Mouse (Mus musculus) right cerebral cortex, postnatal 14 days (tissue): ENCODE measurements at regions not wholly inside any gene's neighbourhood (a gene's known extent, or its start where the extent isn't known, plus 50 kb on each side); places are given as distances from the start of the nearest gene placed in this dataset.
A peak's percentile ranks its signal among the peaks of the same experiment; 100 is the strongest.

Experiments
- DNase-seq: peaks from one replicate; pipeline ENCODE4 v3.0.0; 2022

GRCm38 (mm10) chr1:10771793-10772192 lies 642.1 kb upstream of the A830018L16Rik start:
- no peak for DNase-seq

DNA sequence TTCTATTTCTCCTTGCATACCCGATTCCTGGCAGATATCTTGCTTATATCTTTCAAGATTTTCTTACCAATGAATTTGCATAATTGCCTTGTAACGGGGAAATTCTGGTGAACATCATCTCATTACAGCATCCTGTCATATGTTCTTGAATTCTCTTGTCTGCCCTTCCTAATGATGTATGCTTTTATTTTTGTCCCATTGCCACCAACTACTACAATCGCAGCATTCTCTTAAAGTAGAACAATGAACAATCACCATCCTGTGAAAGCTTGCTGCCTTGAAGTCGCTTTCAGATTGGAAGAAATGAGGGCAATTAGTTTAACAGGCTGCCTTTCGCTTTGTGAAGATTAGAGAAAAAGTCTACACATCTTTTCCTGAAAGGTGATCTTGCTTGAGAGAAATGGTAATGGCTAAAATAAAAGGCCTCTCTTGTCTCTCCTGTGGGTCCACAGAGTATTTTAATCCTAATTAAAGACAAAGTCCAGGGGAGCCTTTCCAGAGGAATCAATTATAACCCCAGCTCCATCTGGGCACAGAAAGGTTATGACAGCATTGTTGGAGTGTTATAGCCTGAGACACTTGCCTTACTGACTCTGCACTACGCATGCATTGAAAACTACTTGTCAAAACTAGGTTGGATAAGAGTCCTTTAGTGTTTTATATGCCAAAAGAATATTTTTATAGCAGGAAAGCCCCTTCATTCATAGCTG lies 619.7 kb upstream of the A830018L16Rik start:
- DNase-seq = no peak

- DNase-seq = peak; percentile 19
Measured at GRCm38 (mm10) chr1:10835653-10836415, 578.1 kb upstream of the A830018L16Rik start.

- peak; percentile 9 for DNase-seq
Measured at GRCm38 (mm10) chr1:10837180-10837579, 576.7 kb upstream of the A830018L16Rik start.

DNA sequence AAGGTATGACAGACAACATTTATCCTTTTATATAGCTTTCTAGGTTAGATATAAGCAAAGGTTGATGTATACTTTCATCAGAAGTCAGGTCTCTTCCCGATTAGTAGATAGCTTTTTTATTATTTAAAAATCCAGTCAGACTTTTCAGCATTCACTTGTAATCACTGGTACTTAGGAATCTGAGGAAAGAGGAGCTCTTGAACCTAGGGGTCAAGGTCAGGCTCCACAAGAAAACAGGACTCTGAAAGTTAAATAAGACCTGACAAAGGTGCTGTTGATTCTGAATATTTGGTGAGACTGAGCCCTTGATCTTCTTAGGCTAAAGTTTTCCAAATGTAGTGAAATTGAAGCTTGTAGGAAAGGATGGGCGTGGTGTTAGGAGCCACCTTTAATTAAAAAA lies 561.0 kb upstream of the A830018L16Rik start:
- no peak for DNase-seq

DNA sequence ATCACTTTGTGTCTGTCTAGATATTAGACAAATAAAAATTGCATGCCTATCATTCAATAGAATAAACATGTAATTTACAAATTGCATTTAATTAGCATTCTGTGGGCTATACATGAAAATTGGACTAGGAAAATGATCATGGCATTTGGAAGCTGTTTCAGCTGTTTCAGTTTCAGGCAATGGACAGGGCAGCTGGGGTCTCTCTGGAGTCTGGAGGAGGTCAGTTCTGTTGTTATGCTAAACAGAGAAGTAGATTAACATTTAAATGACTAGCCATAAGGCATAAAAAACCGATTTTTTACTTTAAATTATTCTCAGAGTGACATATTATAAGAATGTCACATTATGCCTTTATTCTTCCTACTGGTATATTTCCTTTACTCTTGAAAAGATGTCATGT lies 559.4 kb upstream of the A830018L16Rik start:
- DNase-seq = no peak

GRCm38 (mm10) chr1:10871163-10871853 lies 542.6 kb upstream of the A830018L16Rik start:
- DNase-seq = peak; percentile 44

- DNase-seq = no peak
Measured at GRCm38 (mm10) chr1:10872266-10872665, 541.6 kb upstream of the A830018L16Rik start.

GRCm38 (mm10) chr1:10872726-10873125 lies 541.2 kb upstream of the A830018L16Rik start:
- DNase-seq = no peak

DNA sequence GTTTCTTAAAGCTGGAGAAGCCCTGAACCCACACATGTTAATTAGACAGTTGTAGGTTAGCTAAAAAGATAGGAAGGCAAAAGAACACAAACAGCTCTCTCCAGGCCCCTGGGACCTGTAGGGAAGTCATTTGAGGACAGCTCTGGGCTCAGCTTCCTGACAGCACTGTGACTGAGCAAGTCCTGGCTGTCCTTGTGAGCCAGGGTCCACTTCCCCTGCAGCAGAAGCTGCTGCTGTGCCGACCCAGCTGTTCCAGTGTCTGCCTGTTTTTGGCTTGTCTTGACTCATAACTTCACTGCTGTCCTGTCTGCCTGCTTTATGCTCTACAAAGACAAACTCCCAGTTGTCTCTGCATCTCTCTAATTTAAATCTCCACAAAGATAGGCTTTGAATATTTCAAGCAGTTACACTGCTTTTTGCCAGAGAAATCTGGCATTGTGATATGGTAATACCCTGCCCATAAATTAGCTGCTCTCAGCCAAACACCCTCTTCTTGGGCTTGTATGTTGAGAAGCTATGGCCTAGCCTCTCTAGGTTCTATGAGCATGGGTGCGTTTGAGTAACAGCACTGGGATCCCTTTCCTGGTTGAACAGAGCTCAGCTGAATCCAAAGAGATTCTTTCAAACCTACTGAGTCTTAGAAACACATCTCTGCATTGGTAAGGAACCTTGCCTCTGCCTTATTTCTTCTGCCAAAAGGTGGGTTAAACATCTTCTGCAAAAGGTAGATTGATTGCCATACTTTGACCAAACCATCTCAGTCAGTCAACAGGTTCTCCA lies 536.3 kb upstream of the A830018L16Rik start:
- no peak for DNase-seq

DNA sequence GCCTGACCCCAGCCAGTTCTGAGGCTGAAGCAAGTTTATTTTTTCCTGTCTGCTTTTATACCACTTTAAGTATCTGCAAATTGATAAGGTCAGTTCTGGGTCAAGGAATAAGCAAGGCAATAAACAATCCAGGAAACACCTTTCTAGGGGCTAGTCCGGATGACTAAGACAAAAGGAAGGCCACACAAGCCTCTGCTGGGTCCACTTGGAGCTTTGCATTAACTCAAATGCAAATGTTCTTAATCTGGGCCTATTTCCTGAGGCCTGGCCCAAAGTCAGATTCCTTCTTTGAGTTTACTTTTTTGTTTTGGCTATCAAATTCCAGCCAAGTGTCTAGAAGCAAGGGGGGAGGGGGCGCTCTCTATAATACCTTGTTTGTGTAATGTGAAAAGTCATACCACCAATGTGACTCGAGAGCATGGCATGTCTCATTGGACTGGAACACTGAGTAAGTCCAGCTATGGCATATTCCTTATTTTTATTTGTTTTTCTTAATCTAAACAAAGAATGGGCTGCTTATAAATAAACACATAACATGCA lies 535.6 kb upstream of the A830018L16Rik start:
- no peak for DNase-seq

DNA sequence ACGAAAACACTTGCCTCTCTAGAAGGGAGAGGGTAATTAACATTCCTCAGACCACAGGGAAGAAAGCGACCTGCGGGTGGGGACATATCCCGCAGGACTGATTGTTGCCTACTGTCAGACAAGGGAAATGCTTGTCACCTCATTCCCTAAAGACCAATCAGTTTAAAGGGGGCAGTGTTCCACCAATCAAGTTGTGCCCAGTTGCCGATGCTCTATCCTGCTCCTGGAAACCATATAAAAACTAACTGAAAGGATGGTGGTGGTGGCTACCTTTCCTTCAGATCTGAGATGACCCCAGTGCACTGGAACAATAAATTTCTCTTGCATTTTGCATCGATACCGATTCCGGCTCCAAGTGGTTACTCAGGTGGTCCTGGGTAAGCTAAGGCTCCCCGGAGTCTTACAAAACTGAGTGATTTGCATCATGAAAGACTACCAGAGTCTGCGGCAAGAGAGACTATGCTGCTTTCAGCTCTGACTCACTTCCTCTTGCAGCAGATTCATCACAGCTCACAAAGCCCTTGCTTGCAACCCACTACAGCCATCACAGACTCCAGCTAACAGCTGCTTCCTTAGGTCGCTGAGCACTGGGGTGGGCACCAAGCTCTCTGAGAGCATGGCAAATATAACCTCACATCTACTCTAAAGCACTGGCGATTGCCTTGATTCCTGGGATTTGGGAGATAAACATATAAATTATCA lies 533.7 kb upstream of the A830018L16Rik start:
- DNase-seq = no peak

DNA sequence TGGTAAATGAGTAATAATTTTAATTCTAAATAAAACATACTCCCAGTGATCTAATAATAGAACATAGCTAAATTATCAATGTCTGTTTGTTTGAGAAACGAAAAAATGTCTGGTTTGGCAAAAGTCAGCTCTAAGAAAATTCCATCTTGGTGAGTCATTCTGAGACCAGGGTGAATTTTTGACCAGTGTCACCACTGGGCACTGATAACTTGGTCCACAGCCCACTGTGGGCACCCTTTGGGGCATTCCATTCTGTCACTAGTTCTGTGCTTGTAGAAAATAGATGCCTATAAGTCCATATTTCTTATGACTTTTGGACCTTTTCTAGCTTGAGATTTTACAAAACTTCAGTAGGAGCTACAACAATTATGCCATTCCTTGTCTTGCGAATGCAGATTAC lies 515.1 kb upstream of the A830018L16Rik start:
- no peak for DNase-seq

DNA sequence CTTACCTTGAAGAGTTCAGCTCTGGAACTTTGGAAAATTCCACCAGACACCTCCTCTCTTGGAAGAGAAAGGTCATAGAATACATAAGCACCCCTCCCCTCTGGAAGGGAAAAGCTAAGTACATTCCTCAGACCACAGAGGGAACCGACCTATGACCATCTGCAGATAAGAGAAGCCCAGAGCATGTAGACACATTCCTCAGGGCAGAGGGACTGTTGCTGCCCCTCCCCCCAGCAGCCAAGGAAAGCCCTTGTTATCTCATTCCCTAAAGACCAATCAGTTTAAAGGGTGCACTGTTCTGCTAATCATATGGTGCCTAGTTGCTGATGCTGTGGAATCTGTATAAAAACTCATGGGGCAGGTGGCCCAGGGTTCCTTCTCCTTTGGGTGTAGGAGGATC lies 511.2 kb upstream of the A830018L16Rik start:
- DNase-seq = no peak

- no peak for DNase-seq
Measured at GRCm38 (mm10) chr1:10919958-10920357, 493.9 kb upstream of the A830018L16Rik start.

DNA sequence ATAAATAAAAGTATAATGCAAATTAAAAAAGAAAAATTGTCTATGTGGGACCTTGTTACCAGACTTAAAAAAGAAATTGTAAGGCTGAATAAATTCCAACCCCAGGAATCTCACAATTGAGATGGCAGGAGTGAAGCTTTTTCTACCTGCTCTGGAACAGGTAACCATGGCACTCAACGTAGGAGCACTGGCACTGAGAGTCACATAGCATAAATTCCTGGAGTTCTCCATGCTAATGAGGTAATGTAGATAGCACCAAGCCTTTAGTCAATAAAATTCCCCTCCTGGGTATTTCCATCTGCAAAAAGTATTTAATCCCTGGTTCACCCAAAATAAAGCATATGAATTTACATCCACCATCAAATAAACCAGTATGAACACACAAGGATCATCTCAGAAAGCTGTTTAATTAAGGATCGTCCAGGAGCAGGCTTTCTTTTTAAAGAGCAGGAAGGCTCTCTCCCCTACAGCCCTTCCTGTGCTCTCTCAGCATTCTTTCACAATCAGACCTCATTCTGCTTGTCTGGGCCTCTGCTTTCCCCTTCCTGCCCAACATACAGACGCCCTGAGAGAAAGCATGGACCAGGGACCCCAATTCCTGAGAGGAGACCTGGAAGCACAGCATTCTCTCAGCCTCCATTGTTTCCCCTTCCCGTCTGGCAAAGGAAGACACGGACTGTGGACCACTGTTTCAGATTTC lies 481.4 kb upstream of the A830018L16Rik start:
- no peak for DNase-seq

- no peak for DNase-seq
Measured at GRCm38 (mm10) chr1:10933206-10933605, 480.7 kb upstream of the A830018L16Rik start.

GRCm38 (mm10) chr1:10938436-10938835 lies 475.5 kb upstream of the A830018L16Rik start:
- DNase-seq = no peak

GRCm38 (mm10) chr1:10940326-10940725 lies 473.6 kb upstream of the A830018L16Rik start:
- DNase-seq = no peak

DNA sequence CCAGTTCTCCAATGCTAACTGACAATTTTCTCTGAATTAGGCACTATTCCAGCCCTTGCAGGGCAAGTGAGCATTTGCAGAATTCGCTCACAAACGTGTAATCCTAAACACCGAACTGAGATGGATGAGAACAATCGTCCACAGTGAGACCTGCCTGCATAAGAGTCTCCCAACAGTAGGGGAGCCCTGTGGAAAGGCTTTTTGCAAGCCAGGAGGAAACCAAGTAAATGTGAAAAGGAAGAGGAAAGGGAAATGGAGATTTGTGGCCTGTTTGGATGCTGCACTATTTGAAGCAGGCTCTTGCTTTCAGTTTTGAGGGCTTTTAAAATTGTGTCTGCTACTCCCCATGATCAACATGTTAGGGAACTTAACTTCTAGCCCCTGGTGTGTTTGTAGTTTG lies 470.9 kb upstream of the A830018L16Rik start:
- no peak for DNase-seq
